Mouse (Mus musculus) CD4-positive, CD25-positive, alpha-beta regulatory T cell, adult 2 months (primary cell): ENCODE data around the gene Gpn1.

ENCODE experiments used
- DNase-seq: peaks from one replicate; pipeline ENCODE4 v3.0.0-alpha.2; 2012; ENCODE audit warnings: low read depth, low spot score

Gene Gpn1

GRCm38 (mm10) chr5:31559401-31559800 is 64.9 kb downstream of the Gpn1 start:
- DNase-seq: no peak

GRCm38 (mm10) chr5:31560352-31560751 is 65.8 kb downstream of the Gpn1 start:
- DNase-seq: no peak

- no peak for DNase-seq
Measured at GRCm38 (mm10) chr5:31562036-31562666, 67.6 kb downstream of the Gpn1 start.
